Comparison of ENCODE assay signal across 7 mouse cellular contexts in the genomic region with DNA sequence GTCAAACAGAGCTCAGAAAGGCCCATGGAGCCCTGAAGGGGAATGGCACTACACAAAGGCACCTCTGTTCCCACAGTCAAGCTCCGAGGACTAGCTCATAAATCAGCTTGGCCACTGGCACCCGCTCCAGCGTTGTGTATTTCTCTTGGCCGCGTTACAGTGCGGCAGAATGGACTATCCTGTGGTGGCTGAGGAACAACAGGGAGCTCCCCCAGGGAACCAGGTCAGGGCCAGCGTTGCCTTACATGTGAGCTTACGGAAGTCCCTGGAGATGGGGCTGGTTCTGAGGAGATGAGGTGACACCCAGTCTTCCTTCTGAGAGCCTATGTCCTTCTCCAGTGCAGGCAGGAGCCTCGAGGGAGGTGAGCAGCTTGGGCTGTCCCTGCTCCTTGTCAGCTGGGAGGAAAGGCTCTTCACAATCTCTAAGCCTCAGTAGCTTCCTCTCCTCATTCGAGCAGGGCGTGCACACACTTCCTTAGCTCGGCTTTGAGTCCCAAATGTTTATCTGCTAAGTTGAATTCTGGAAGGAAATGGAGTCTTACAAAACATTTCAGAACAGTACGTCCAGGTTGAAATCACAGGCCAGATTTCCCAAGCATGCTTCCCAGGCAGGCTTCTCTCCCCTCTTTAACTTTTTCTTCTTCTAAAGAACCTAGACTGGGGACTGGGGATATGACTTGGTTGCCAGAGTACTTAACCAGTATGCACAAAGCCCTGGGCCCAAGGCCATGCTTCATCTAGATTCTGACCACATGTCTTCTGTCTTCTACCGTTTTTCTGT. TPM values are rescaled to one million over a fixed set of nuclear protein-coding genes. Genes with fewer than 3 reads are reported as not detected.
DNase-seq lines count a peak whose midpoint lies in the region; ATAC-seq lines count a peak whose summit lies in the region.

No protein-coding gene starts in this region.

- intact Hi-C loops in left cerebral cortex, postnatal 25 days (cut with DNase I), result loop anchor here (5.0 kb wide), 1 partner anchor 58 kb away; a partner anchor contains a TSS

- H3K9ac ChIP-seq in intestine, embryonic 15.5 days, result no peak overlapping the region
- no peak overlapping the region for H3K9ac ChIP-seq in neural tube, embryonic 12.5 days

- no peak overlapping the region for H3K4me3 ChIP-seq in intestine, embryonic 15.5 days (replicated peaks)
- H3K4me3 ChIP-seq in neural tube, embryonic 12.5 days, result no peak overlapping the region

- no peaks in the 10 kb centered on the region for H3K27me3 ChIP-seq in intestine, embryonic 15.5 days (replicated peaks)
- H3K27me3 ChIP-seq in neural tube, embryonic 12.5 days (replicated peaks), result no peaks in the 10 kb centered on the region

- H3K4me1 ChIP-seq in intestine, embryonic 15.5 days (replicated peaks), result no peaks in the 10 kb centered on the region
- H3K4me1 ChIP-seq in neural tube, embryonic 12.5 days, result peaks cover 17% of the 10 kb centered on the region

- H3K27ac ChIP-seq in intestine, embryonic 15.5 days, result peak overlapping the region; percentile 40; the same call in 1 of the 2 replicates
- H3K27ac ChIP-seq in neural tube, embryonic 12.5 days, result 0 out of 2 replicates have a peak overlapping the region, but pooled peaks have one; percentile 20

- WGBS in intestine, embryonic 15.5 days, result 33% methylated on average over 14 of the region's 14 CpGs
- 41% methylated on average over 14 of the region's 14 CpGs for WGBS in neural tube, embryonic 12.5 days

- peak; percentile 66; the same call in 1 of the 2 replicates for ATAC-seq in intestine, embryonic 15.5 days
- ATAC-seq in neural tube, embryonic 12.5 days (ENCODE audit: low FRiP score, low read depth), result peak; percentile 85

- H3K4me2 ChIP-seq in intestine, embryonic 15.5 days (replicated peaks), result no peak overlapping the region
- H3K4me2 ChIP-seq in neural tube, embryonic 12.5 days (replicated peaks), result peak overlapping the region; percentile 20

- peak; percentile 89 for DNase-seq in adrenal gland, adult 2 months
- DNase-seq in cerebellum, adult 11-12 months, result peak; percentile 60
- peak; percentile 14 for DNase-seq in gastrocnemius, postnatal 10 days
- peak; percentile 59 to 76 for DNase-seq in left cerebral cortex, postnatal 25 days (ENCODE audit: low spot score in 2 of 2)
- DNase-seq in spleen, postnatal 36 days (ENCODE audit: low spot score in 2 of 2), result no peak

- no peaks in the 10 kb centered on the region for H3K9me3 ChIP-seq in intestine, embryonic 15.5 days
- H3K9me3 ChIP-seq in neural tube, embryonic 12.5 days, result no peaks in the 10 kb centered on the region

- H3K36me3 ChIP-seq in intestine, embryonic 15.5 days, result no peaks in the 10 kb centered on the region
- H3K36me3 ChIP-seq in neural tube, embryonic 12.5 days, result no peaks in the 10 kb centered on the region

RNA-seq across cellular contexts. Expression of a gene that starts 59.3 kb away (rescaled TPM):
- total RNA-seq in adrenal gland, adult 2 months (2021), result 1 to 10 TPM; 5.0 to 5.4 TPM
- 1.4 TPM in 2 replicates for polyA plus RNA-seq in adrenal gland, adult 2 months (2012; rRNA removed)
- total RNA-seq in gastrocnemius, postnatal 10 days (2021), result 1 to 10 TPM in 1 of 2 experiments, under 1 TPM in 1; 0.54 to 1.5 TPM
- polyA plus RNA-seq in intestine, embryonic 15.5 days (2015; fragmentation: Nextera tagmentation; extraction: Ambion mirVana), result 0.89 and 1.3 TPM in 2 replicates
- 10 to 100 TPM; 85.6 to 92.2 TPM for total RNA-seq in left cerebral cortex, postnatal 25 days (2021)
- polyA plus RNA-seq in neural tube, embryonic 12.5 days (2016; fragmentation: Nextera tagmentation; extraction: Ambion mirVana), result 2.3 and 2.4 TPM in 2 replicates

Comparison
In these comparisons a context has a peak if more than half of its experiments do, and no peak if none do; other contexts are left out.
1. DNase-seq: peak in adrenal gland, adult 2 months (single experiment), cerebellum, adult 11-12 months (single experiment), gastrocnemius, postnatal 10 days (single experiment) and left cerebral cortex, postnatal 25 days (2 of 2); none in spleen, postnatal 36 days (0 of 2).
2. RNA of a gene that starts 59.3 kb away (total RNA-seq): 85.6 to 92.2 TPM in left cerebral cortex, postnatal 25 days; 5.0 to 5.4 TPM in adrenal gland, adult 2 months and 0.54 to 1.5 TPM in gastrocnemius, postnatal 10 days; every median in the first group is over 10 times any median in the second.